8 mouse cellular contexts compared by ENCODE assay signal in the genomic region with DNA sequence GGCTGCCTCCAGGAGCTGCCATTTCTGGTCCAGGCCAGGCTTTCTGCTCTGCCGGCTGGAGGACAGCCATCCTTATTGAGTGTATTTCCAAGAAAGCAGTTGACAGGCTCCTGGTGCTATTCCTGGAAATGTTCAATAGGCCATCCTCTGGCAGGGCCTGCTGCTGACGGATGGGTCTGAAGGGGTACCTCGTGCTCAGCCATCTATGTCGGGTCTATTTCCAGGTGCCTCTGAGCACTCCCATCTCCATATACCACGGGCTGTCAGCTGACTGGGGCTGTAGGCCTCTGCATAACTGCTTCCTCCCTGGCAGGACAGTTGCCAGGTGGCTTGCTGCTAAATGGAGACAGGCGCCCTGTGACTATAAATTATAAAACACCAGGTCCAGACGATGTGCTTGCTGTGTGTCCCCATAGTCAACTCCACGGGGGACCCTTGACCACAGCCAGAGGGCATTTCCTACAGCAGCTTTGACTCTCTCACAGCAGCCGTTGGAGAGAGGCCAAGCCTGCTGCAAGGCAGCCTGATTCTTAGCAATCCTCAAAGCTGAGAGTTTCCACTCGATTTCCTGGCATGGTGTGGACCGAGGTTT.
DNase-seq lines count a peak whose midpoint lies in the region; ATAC-seq and TF ChIP-seq lines count a peak whose summit lies in the region.

No protein-coding gene starts in this region.

- peaks cover 11% of the 10 kb centered on the region for H3K4me1 ChIP-seq in spleen, adult 2 months (ENCODE audit: control insufficient read depth, insufficient read depth, insufficient read length)
- H3K4me1 ChIP-seq in forebrain, embryonic 15.5 days: peaks cover 49% of the 10 kb centered on the region
- peaks cover 60% of the 10 kb centered on the region for H3K4me1 ChIP-seq in heart, embryonic 16.5 days (ENCODE audit: control insufficient read depth, insufficient read depth, low read length)
- H3K4me1 ChIP-seq in kidney, postnatal 0 days (replicated peaks; ENCODE audit: insufficient read depth, low read length): peaks cover 49% of the 10 kb centered on the region
- peaks cover 47% of the 10 kb centered on the region for H3K4me1 ChIP-seq in neural tube, embryonic 12.5 days

- no peaks in the 10 kb centered on the region for H3K9me3 ChIP-seq in forebrain, embryonic 15.5 days
- H3K9me3 ChIP-seq in heart, embryonic 16.5 days (replicated peaks; ENCODE audit: control insufficient read depth, low read length): no peaks in the 10 kb centered on the region
- H3K9me3 ChIP-seq in kidney, postnatal 0 days (replicated peaks; ENCODE audit: low read length): no peaks in the 10 kb centered on the region
- no peaks in the 10 kb centered on the region for H3K9me3 ChIP-seq in neural tube, embryonic 12.5 days

- ATAC-seq in forebrain, embryonic 15.5 days (replicated peaks): peak; percentile 53
- peak; percentile 95 for ATAC-seq in heart, embryonic 16.5 days (replicated peaks; ENCODE audit: extremely low read depth, insufficient read depth, low FRiP score)
- peak; percentile 79 for ATAC-seq in kidney, postnatal 0 days (replicated peaks; ENCODE audit: low FRiP score, low read depth)
- peak; percentile 64 for ATAC-seq in neural tube, embryonic 12.5 days (ENCODE audit: low FRiP score, low read depth)

- H3K36me3 ChIP-seq in spleen, adult 2 months (ENCODE audit: control insufficient read depth, insufficient read depth, low read length): no peaks in the 10 kb centered on the region
- no peaks in the 10 kb centered on the region for H3K36me3 ChIP-seq in forebrain, embryonic 15.5 days
- H3K36me3 ChIP-seq in heart, embryonic 16.5 days (ENCODE audit: control insufficient read depth, insufficient read depth): no peaks in the 10 kb centered on the region
- H3K36me3 ChIP-seq in kidney, postnatal 0 days (ENCODE audit: insufficient read depth, low read length): no peaks in the 10 kb centered on the region
- H3K36me3 ChIP-seq in neural tube, embryonic 12.5 days: no peaks in the 10 kb centered on the region

- 22% methylated on average over 11 of the region's 11 CpGs for WGBS in spleen, adult 2 months
- 16% methylated on average over 11 of the region's 11 CpGs for WGBS in forebrain, embryonic 15.5 days
- WGBS in heart, embryonic 16.5 days: 6% methylated on average over 11 of the region's 11 CpGs
- WGBS in kidney, postnatal 0 days: 8% methylated on average over 11 of the region's 11 CpGs
- WGBS in neural tube, embryonic 12.5 days: 17% methylated on average over 11 of the region's 11 CpGs

- no peak for TF ChIP-seq POLR2A in spleen, adult 2 months (IDR thresholded peaks at IDR 0.05; ENCODE audit: low read depth, low read length)

- no peak for TF ChIP-seq CTCF in spleen, adult 2 months (IDR thresholded peaks at IDR 0.05; ENCODE audit: extremely low read depth, insufficient read depth, insufficient read length, insufficient replicate concordance)
- TF ChIP-seq CTCF in kidney, postnatal 0 days (IDR thresholded peaks at IDR 0.05; ENCODE audit: low read depth): peak; percentile 1; the same call in 1 of the 2 replicates

- H3K27ac ChIP-seq in spleen, adult 2 months (ENCODE audit: insufficient read depth, low read length): peak overlapping the region; percentile 29; the same call in 1 of the 2 replicates
- peak overlapping the region; percentile 69 for H3K27ac ChIP-seq in forebrain, embryonic 15.5 days (replicated peaks)
- peak overlapping the region; percentile 97 for H3K27ac ChIP-seq in heart, embryonic 16.5 days (ENCODE audit: low read length)
- H3K27ac ChIP-seq in kidney, postnatal 0 days: peak overlapping the region; percentile 67
- peak overlapping the region; percentile 74 for H3K27ac ChIP-seq in neural tube, embryonic 12.5 days

- no peak overlapping the region for H3K4me2 ChIP-seq in forebrain, embryonic 15.5 days (replicated peaks)
- H3K4me2 ChIP-seq in heart, embryonic 16.5 days (ENCODE audit: low read depth, low read length): peak overlapping the region; percentile 18
- H3K4me2 ChIP-seq in kidney, postnatal 0 days (ENCODE audit: low read length): peak overlapping the region; percentile 17; the same call in 1 of the 2 replicates
- peak overlapping the region; percentile 37 for H3K4me2 ChIP-seq in neural tube, embryonic 12.5 days (replicated peaks)

- no peak overlapping the region for H3K4me3 ChIP-seq in spleen, adult 2 months (ENCODE audit: extremely low read depth, insufficient read depth, insufficient read length)
- no peak overlapping the region for H3K4me3 ChIP-seq in forebrain, embryonic 15.5 days
- no peak overlapping the region for H3K4me3 ChIP-seq in heart, embryonic 16.5 days (ENCODE audit: low read length)
- H3K4me3 ChIP-seq in kidney, postnatal 0 days (replicated peaks; ENCODE audit: low read depth, low read length): no peak overlapping the region
- H3K4me3 ChIP-seq in neural tube, embryonic 12.5 days: no peak overlapping the region

- DNase-seq in spleen, adult 2 months (ENCODE audit: low read depth in 1 of 2, low spot score in 2 of 2): no peak
- DNase-seq in spleen, postnatal 36 days (ENCODE audit: low spot score in 2 of 2): no peak
- DNase-seq in kidney, postnatal 0 days (ENCODE audit: low spot score): peak; percentile 88
- DNase-seq in liver: peak; percentile 17
- peak; percentile 30 to 63 for DNase-seq in urinary bladder, postnatal 36 days (ENCODE audit: low spot score in 2 of 2)

- no peak overlapping the region for H3K9ac ChIP-seq in forebrain, embryonic 15.5 days (replicated peaks)
- peak overlapping the region; percentile 49 for H3K9ac ChIP-seq in heart, embryonic 16.5 days (ENCODE audit: low read length)
- H3K9ac ChIP-seq in kidney, postnatal 0 days (ENCODE audit: low read depth, low read length): no peak overlapping the region
- no peak overlapping the region for H3K9ac ChIP-seq in neural tube, embryonic 12.5 days

- no peaks in the 10 kb centered on the region for H3K27me3 ChIP-seq in spleen, adult 2 months (ENCODE audit: control insufficient read depth, insufficient read depth, low read length)
- no peaks in the 10 kb centered on the region for H3K27me3 ChIP-seq in forebrain, embryonic 15.5 days
- no peaks in the 10 kb centered on the region for H3K27me3 ChIP-seq in heart, embryonic 16.5 days (ENCODE audit: control insufficient read depth, insufficient read depth, low read length)
- H3K27me3 ChIP-seq in kidney, postnatal 0 days (ENCODE audit: insufficient read depth, low read length): no peaks in the 10 kb centered on the region
- no peaks in the 10 kb centered on the region for H3K27me3 ChIP-seq in neural tube, embryonic 12.5 days (replicated peaks)

Comparison
In these comparisons a context has a peak if more than half of its experiments do, and no peak if none do; other contexts are left out.
1. DNase-seq: peak in kidney, postnatal 0 days (single experiment), liver (single experiment) and urinary bladder, postnatal 36 days (2 of 2); none in spleen, adult 2 months (0 of 2) and spleen, postnatal 36 days (0 of 2).
2. H3K27ac ChIP-seq: peak in every context shown above with its lines; median percentile 97 in heart, embryonic 16.5 days; 74 in neural tube, embryonic 12.5 days; 69 in forebrain, embryonic 15.5 days; 67 in kidney, postnatal 0 days; 29 in spleen, adult 2 months.
3. Peak in every context shown above with its lines, with median percentiles within 50 percentile points of each other: ATAC-seq.